Mouse (Mus musculus): ENCODE measurements at regions not wholly inside any gene's neighbourhood (a gene's known extent, or its start where the extent isn't known, plus 50 kb on each side); places are given as distances from the start of the nearest gene placed in this dataset.

DNA sequence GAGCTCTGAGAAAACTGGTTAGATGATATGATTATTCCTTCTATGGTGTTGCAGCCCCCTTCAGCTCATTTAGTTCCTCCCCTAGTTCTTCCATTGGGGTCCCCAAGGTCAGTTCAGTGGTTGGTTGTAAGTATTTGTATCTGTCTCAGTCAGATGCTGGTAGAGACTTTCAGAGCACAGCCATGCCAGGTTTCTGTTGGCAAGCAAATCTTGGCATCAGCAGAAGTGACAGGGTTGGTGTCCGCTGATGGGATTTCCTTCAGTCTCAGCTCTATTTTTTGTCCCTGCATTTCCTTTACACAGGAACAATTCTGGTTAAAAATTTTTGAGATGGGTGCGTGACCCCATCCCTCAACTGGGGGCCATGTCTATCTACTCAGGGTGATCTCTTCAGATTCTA lies 55.3 kb upstream of the Spaca1 start:
- dilution Hi-C loops (cut with MboI; ENCODE audit: extremely low pct_ligation_motif_present, extremely low pct_unique_long_range_greater_than_20kb, low sequenced_read_pairs) (no loop called here), in situ Hi-C loops (cut with MboI; ENCODE audit: low pct_ligation_motif_present, low pct_unique_long_range_greater_than_20kb, low sequenced_read_pairs) (no loop called here)
- no peak overlapping the region for H3K9ac ChIP-seq (ENCODE audit: insufficient read depth, low read depth)
- H3K79me2 ChIP-seq (replicated peaks; ENCODE audit: control insufficient read depth, extremely low read depth, insufficient read depth, poor library complexity, severe bottlenecking) = no peaks in the 10 kb centered on the region
- H3K9me3 ChIP-seq (replicated peaks; ENCODE audit: low read length) = no peaks in the 10 kb centered on the region
- no peak for DNase-seq (ENCODE audit: extremely low read depth)
- no peaks in the 10 kb centered on the region for H3K27me3 ChIP-seq (replicated peaks)
- H3K4me2 ChIP-seq (ENCODE audit: insufficient read depth, low read depth, poor library complexity, severe bottlenecking) = no peak overlapping the region
- no peak overlapping the region for H3K27ac ChIP-seq (ENCODE audit: insufficient read depth, low read depth)
- H3K36me3 ChIP-seq (replicated peaks in 1 of 2; ENCODE audit: control insufficient read depth in 1 of 2, insufficient read depth in 1 of 2, low read length in 1 of 2) = no peaks in the 10 kb centered on the region
- no peak overlapping the region for H3K4me3 ChIP-seq (replicated peaks in 1 of 3; ENCODE audit: low read depth in 2 of 3, low read length in 2 of 3, poor library complexity in 1 of 3)
- no peak for TF ChIP-seq CHD2 (IDR thresholded peaks at IDR 0.05; ENCODE audit: low read length)
- TF ChIP-seq EP300 (IDR thresholded peaks at IDR 0.05; ENCODE audit: low read length) = no peak
- TF ChIP-seq CHD1 (IDR thresholded peaks at IDR 0.05; ENCODE audit: low read depth, low read length) = no peak
- no peak for TF ChIP-seq POLR2AphosphoS2 (IDR thresholded peaks at IDR 0.05; ENCODE audit: low read depth, low read length)
- TF ChIP-seq MXI1 (IDR thresholded peaks at IDR 0.05; ENCODE audit: low read depth, low read length) = no peak
- TF ChIP-seq ZC3H11A (IDR thresholded peaks at IDR 0.05; ENCODE audit: low read depth, low read length) = no peak
- TF ChIP-seq HCFC1 (IDR thresholded peaks at IDR 0.05; ENCODE audit: low read depth, low read length) = no peak
- no peak for TF ChIP-seq BHLHE40 (IDR thresholded peaks at IDR 0.05; ENCODE audit: low read depth, low read length)
- TF ChIP-seq ZNF384 (IDR thresholded peaks at IDR 0.05; ENCODE audit: low read depth, low read length) = no peak
- no peak for TF ChIP-seq PAX5 (IDR thresholded peaks at IDR 0.05; ENCODE audit: low read length)
- no peak for TF ChIP-seq ZMIZ1 (IDR thresholded peaks at IDR 0.05; ENCODE audit: low read depth, low read length)
- TF ChIP-seq MEF2A (IDR thresholded peaks at IDR 0.05; ENCODE audit: borderline replicate concordance, low read depth, low read length) = no peak
- TF ChIP-seq JUND (conservative IDR thresholded peaks at IDR 0.05; ENCODE audit: low read depth, low read length) = no peak
- TF ChIP-seq JUN (IDR thresholded peaks at IDR 0.05; ENCODE audit: insufficient read depth, low read depth, low read length) = no peak
- TF ChIP-seq TBP (conservative IDR thresholded peaks at IDR 0.05; ENCODE audit: low read depth, low read length) = no peak
- TF ChIP-seq SIN3A (IDR thresholded peaks at IDR 0.05; ENCODE audit: low read length) = no peak
- TF ChIP-seq CTCF (conservative IDR thresholded peaks at IDR 0.05 in 1 of 2, IDR thresholded peaks at IDR 0.05 in 1 of 2; ENCODE audit: low read depth in 2 of 2, low read length in 2 of 2) = no peak
- no peak for TF ChIP-seq MAFK (IDR thresholded peaks at IDR 0.05; ENCODE audit: insufficient replicate concordance, low read length)
- TF ChIP-seq MAZ (IDR thresholded peaks at IDR 0.05; ENCODE audit: low read depth, low read length) = no peak
- no peak for TF ChIP-seq ETS1 (conservative IDR thresholded peaks at IDR 0.05; ENCODE audit: low read depth, low read length)
- H3K4me1 ChIP-seq (ENCODE audit: control insufficient read depth in 1 of 2, insufficient read depth in 2 of 2) = no peaks in the 10 kb centered on the region

DNA sequence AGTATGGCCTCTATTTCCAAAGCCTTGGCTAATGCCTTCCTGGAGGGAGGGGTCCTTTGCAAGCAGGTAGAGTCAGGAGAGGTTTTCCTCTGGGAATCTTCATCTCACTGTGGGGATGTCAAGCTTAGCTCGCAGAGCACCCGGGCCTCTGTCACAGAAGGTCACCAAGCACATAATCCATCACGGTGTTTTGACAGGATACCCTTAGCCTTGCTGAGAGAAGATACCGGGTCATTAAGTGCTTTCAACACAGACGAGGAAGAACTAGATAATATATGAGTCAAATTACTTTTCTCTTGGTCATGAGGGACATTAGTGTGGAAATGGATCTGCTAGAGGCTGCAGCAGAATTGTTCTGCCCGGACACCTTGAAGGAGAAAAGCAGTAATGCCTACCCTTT lies 64.3 kb upstream of the Spaca1 start:
- Histone ChIP-seq H3K36me3 (replicated peaks in 1 of 2; ENCODE audit: control insufficient read depth in 1 of 2, insufficient read depth in 1 of 2, low read length in 1 of 2) (no peaks in the 10 kb centered on the region), H3K27ac (ENCODE audit: insufficient read depth, low read depth) (no peak overlapping the region), H3K4me1 (ENCODE audit: control insufficient read depth in 1 of 2, insufficient read depth in 2 of 2) (no peaks in the 10 kb centered on the region), H3K4me3 (replicated peaks in 1 of 3; ENCODE audit: low read depth in 2 of 3, low read length in 2 of 3, poor library complexity in 1 of 3) (no peak overlapping the region), H3K79me2 (replicated peaks; ENCODE audit: control insufficient read depth, extremely low read depth, insufficient read depth, poor library complexity, severe bottlenecking) (no peaks in the 10 kb centered on the region), H3K9ac (ENCODE audit: insufficient read depth, low read depth) (no peak overlapping the region), H3K27me3 (replicated peaks) (no peaks in the 10 kb centered on the region), H3K9me3 (replicated peaks; ENCODE audit: low read length) (no peaks in the 10 kb centered on the region), H3K4me2 (ENCODE audit: insufficient read depth, low read depth, poor library complexity, severe bottlenecking) (no peak overlapping the region)
- in situ Hi-C loops (cut with MboI; ENCODE audit: low pct_ligation_motif_present, low pct_unique_long_range_greater_than_20kb, low sequenced_read_pairs) = no loop called here
- dilution Hi-C loops (cut with MboI; ENCODE audit: extremely low pct_ligation_motif_present, extremely low pct_unique_long_range_greater_than_20kb, low sequenced_read_pairs) = no loop called here
- TF ChIP-seq MXI1 (IDR thresholded peaks at IDR 0.05; ENCODE audit: low read depth, low read length) (no peak), RCOR1 (conservative IDR thresholded peaks at IDR 0.05; ENCODE audit: low read depth, low read length) (no peak), CHD2 (IDR thresholded peaks at IDR 0.05; ENCODE audit: low read length) (no peak), USF1 (IDR thresholded peaks at IDR 0.05; ENCODE audit: low read depth, low read length) (no peak), EP300 (IDR thresholded peaks at IDR 0.05; ENCODE audit: low read length) (no peak), ZC3H11A (IDR thresholded peaks at IDR 0.05; ENCODE audit: low read depth, low read length) (no peak), POLR2A (IDR thresholded peaks at IDR 0.05; ENCODE audit: low read depth, low read length) (no peak), MYC (IDR thresholded peaks at IDR 0.05; ENCODE audit: low read depth, low read length) (no peak), ETS1 (conservative IDR thresholded peaks at IDR 0.05; ENCODE audit: low read depth, low read length) (no peak), TCF12 (IDR thresholded peaks at IDR 0.05; ENCODE audit: low read depth, low read length) (no peak), ZKSCAN1 (IDR thresholded peaks at IDR 0.05; ENCODE audit: borderline replicate concordance, low read depth, low read length) (no peak), GABPA (IDR thresholded peaks at IDR 0.05; ENCODE audit: insufficient replicate concordance, low read depth, low read length) (no peak), PAX5 (IDR thresholded peaks at IDR 0.05; ENCODE audit: low read length) (no peak), ZNF384 (IDR thresholded peaks at IDR 0.05; ENCODE audit: low read depth, low read length) (no peak), IRF4 (IDR thresholded peaks at IDR 0.05; ENCODE audit: low read depth, low read length) (no peak), TBP (conservative IDR thresholded peaks at IDR 0.05; ENCODE audit: low read depth, low read length) (no peak), ZMIZ1 (IDR thresholded peaks at IDR 0.05; ENCODE audit: low read depth, low read length) (no peak), MAX (IDR thresholded peaks at IDR 0.05; ENCODE audit: low read length) (no peak)
- DNase-seq (ENCODE audit: extremely low read depth) = no peak

All from CH12.LX (cell line).